Mouse (Mus musculus): ENCODE results near the gene Cd46. TPM values are rescaled to one million over a fixed set of nuclear protein-coding genes. Genes with fewer than 3 reads are reported as not detected.

The Cd46 gene
- total and polyA plus RNA-seq, 3 experiments: 0.50 to 1.3 TPM; not detected in 1

DNA sequence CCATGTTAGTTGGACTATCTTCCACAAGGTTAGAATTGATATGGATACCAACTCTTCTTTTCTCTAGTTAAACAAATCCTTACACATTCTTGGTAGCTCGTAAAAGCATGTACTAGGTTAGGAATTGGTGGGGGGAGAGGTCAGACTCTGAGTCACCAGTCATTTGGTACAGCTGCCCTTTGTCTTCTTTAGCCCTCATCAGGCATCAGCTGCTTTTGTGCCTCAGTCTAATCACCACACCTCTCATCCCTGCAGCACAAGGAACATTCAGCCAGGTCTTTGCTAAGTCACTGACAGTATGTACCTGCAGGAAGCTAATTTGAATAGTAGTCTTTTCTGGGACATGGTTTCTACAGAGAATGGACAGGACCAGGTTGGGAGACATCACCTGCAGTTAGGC lies 64.5 kb downstream of the Cd46 start:
- H3K9ac ChIP-seq (ENCODE audit: control insufficient read depth, low read depth, low read length, poor library complexity, severe bottlenecking): no peak overlapping the region
- H3K79me2 ChIP-seq (ENCODE audit: control insufficient read depth, insufficient read depth, low read length, poor library complexity): no peaks in the 10 kb centered on the region
- H3K27ac ChIP-seq (ENCODE audit: control insufficient read depth, low read depth, low read length): no peak overlapping the region
- H3K27me3 ChIP-seq (ENCODE audit: control insufficient read depth in 1 of 2, insufficient read depth in 2 of 2, low read length in 2 of 2): no peaks in the 10 kb centered on the region
- no peak for TF ChIP-seq RCOR1 (IDR thresholded peaks at IDR 0.05; ENCODE audit: low read depth, low read length)
- no peak for TF ChIP-seq MYB (IDR thresholded peaks at IDR 0.05; ENCODE audit: low read depth, low read length)
- TF ChIP-seq TBP (IDR thresholded peaks at IDR 0.05; ENCODE audit: low read depth, low read length): no peak
- TF ChIP-seq USF1 (IDR thresholded peaks at IDR 0.05; ENCODE audit: low read depth, low read length): no peak
- TF ChIP-seq GATA1 (IDR thresholded peaks at IDR 0.05; ENCODE audit: low read depth, low read length): no peak
- no peak for TF ChIP-seq NELFE (IDR thresholded peaks at IDR 0.05; ENCODE audit: low read depth, low read length)
- TF ChIP-seq NRF1 (IDR thresholded peaks at IDR 0.05; ENCODE audit: insufficient read depth, low read depth, low read length, poor library complexity, severe bottlenecking): no peak
- TF ChIP-seq MAZ (IDR thresholded peaks at IDR 0.05; ENCODE audit: low read depth, low read length): no peak
- TF ChIP-seq ETS1 (IDR thresholded peaks at IDR 0.05; ENCODE audit: low read depth, low read length): no peak
- TF ChIP-seq MEF2A (IDR thresholded peaks at IDR 0.05; ENCODE audit: extremely low read depth, insufficient replicate concordance, low read depth, low read length, poor library complexity, severe bottlenecking): no peak
- TF ChIP-seq ZNF384 (IDR thresholded peaks at IDR 0.05; ENCODE audit: low read depth, low read length): no peak
- TF ChIP-seq CHD2 (IDR thresholded peaks at IDR 0.05; ENCODE audit: low read length): no peak
- TF ChIP-seq POLR2AphosphoS2 (IDR thresholded peaks at IDR 0.05; ENCODE audit: low read length): no peak
- no peak for TF ChIP-seq MXI1 (IDR thresholded peaks at IDR 0.05; ENCODE audit: low read depth, low read length)
- no peak for TF ChIP-seq KAT2A (conservative IDR thresholded peaks at IDR 0.05; ENCODE audit: low read depth, low read length)
- no peak for TF ChIP-seq CHD1 (IDR thresholded peaks at IDR 0.05; ENCODE audit: low read depth, low read length)
- no peak for TF ChIP-seq MAFK (IDR thresholded peaks at IDR 0.05; ENCODE audit: borderline replicate concordance, low read depth, low read length)
- TF ChIP-seq ZC3H11A (IDR thresholded peaks at IDR 0.05; ENCODE audit: low read depth, low read length): no peak
- no peak for TF ChIP-seq MYC (IDR thresholded peaks at IDR 0.05; ENCODE audit: low read depth, low read length)
- no peak for DNase-seq (ENCODE audit: low read depth, low spot score)
- H3K4me3 ChIP-seq (ENCODE audit: control insufficient read depth in 1 of 2, insufficient read depth in 1 of 2, low read depth in 2 of 2, low read length in 2 of 2): no peak overlapping the region
- peaks cover 3 to 6% of the 10 kb centered on the region in 2 experiments; a peak in 2 of 4 replicates for H3K4me1 ChIP-seq (ENCODE audit: control insufficient read depth in 1 of 2, insufficient read depth in 2 of 2, low read length in 2 of 2)
- peaks cover 2 to 10% of the 10 kb centered on the region in 2 experiments; a peak in 3 of 4 replicates for H3K36me3 ChIP-seq (ENCODE audit: control insufficient read depth in 1 of 2, insufficient read depth in 2 of 2, low read length in 2 of 2)
- no peaks in the 10 kb centered on the region for H3K9me3 ChIP-seq (replicated peaks; ENCODE audit: insufficient read depth, low read length)

DNA sequence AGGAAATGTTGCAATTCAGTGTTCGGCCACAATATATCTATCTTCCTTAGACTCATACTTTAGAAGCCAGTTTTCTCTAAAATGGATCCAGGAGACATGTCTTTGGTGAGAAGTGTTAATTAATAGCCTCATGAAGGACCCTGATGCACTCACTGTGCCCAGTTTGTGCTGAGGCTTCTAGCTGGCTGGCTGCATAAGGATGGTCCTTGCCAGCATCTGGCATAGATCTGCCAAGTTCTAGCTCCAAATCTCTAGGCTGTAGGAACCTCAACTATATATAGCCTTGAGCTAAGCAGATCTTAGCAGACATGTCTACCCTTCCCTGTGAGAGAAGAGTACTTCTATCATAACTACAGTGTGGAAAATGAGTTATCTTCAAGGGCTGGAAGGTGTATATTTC lies 68.2 kb downstream of the Cd46 start:
- TF ChIP-seq TAL1 (IDR thresholded peaks at IDR 0.05; ENCODE audit: low read length) (no peak), KAT2A (conservative IDR thresholded peaks at IDR 0.05; ENCODE audit: low read depth, low read length) (no peak), TCF12 (IDR thresholded peaks at IDR 0.05; ENCODE audit: low read depth, low read length) (no peak), MAX (IDR thresholded peaks at IDR 0.05; ENCODE audit: low read length) (no peak), ETS1 (IDR thresholded peaks at IDR 0.05; ENCODE audit: low read depth, low read length) (no peak), USF2 (IDR thresholded peaks at IDR 0.05; ENCODE audit: borderline replicate concordance in 1 of 2, insufficient read depth in 1 of 2, low read depth in 1 of 2, low read length in 2 of 2) (no peak), EP300 (IDR thresholded peaks at IDR 0.05; ENCODE audit: low read depth in 1 of 2, low read length in 2 of 2) (no peak), ZKSCAN1 (IDR thresholded peaks at IDR 0.05; ENCODE audit: low read depth, low read length) (no peak), ZC3H11A (IDR thresholded peaks at IDR 0.05; ENCODE audit: low read depth, low read length) (no peak), MEF2A (IDR thresholded peaks at IDR 0.05; ENCODE audit: extremely low read depth, insufficient replicate concordance, low read depth, low read length, poor library complexity, severe bottlenecking) (no peak), TBP (IDR thresholded peaks at IDR 0.05; ENCODE audit: low read depth, low read length) (no peak), USF1 (IDR thresholded peaks at IDR 0.05; ENCODE audit: low read depth, low read length) (no peak), SIN3A (IDR thresholded peaks at IDR 0.05; ENCODE audit: low read length) (no peak), HCFC1 (IDR thresholded peaks at IDR 0.05; ENCODE audit: low read depth, low read length) (no peak)
- Histone ChIP-seq H3K27me3 (ENCODE audit: control insufficient read depth in 1 of 2, insufficient read depth in 2 of 2, low read length in 2 of 2) (no peaks in the 10 kb centered on the region), H3K4me3 (ENCODE audit: control insufficient read depth in 1 of 2, insufficient read depth in 1 of 2, low read depth in 2 of 2, low read length in 2 of 2) (no peak overlapping the region), H3K79me2 (ENCODE audit: control insufficient read depth, insufficient read depth, low read length, poor library complexity) (no peaks in the 10 kb centered on the region), H3K9me3 (replicated peaks; ENCODE audit: insufficient read depth, low read length) (no peaks in the 10 kb centered on the region), H3K27ac (ENCODE audit: control insufficient read depth, low read depth, low read length) (no peak overlapping the region), H3K9ac (ENCODE audit: control insufficient read depth, low read depth, low read length, poor library complexity, severe bottlenecking) (no peak overlapping the region), H3K36me3 (ENCODE audit: control insufficient read depth in 1 of 2, insufficient read depth in 2 of 2, low read length in 2 of 2) (peaks cover 2 to 10% of the 10 kb centered on the region in 2 experiments; a peak in 3 of 4 replicates), H3K4me1 (ENCODE audit: control insufficient read depth in 1 of 2, insufficient read depth in 2 of 2, low read length in 2 of 2) (peaks cover 3 to 4% of the 10 kb centered on the region in 2 experiments; a peak in 2 of 4 replicates)
- no peak for DNase-seq (ENCODE audit: low read depth, low spot score)

Data from MEL (cell line).